Mouse (Mus musculus): Measurements from ENCODE around the gene Atpif1. TPM values are rescaled to one million over a fixed set of nuclear protein-coding genes. Genes with fewer than 3 reads are reported as not detected.
A peak's percentile ranks its signal among the peaks of the same experiment; 100 is the strongest.

Atpif1 gene
- 1,190 and 1,253 TPM in 2 replicates for polyA plus RNA-seq (2015; fragmentation: Nextera tagmentation; extraction: Ambion mirVana)

GRCm38 (mm10) chr4:132532981-132533916 is at the start of gene Atpif1:
TSS of gene Atpif1 (minus strand) at chr4:132533659.
- Histone ChIP-seq H3K4me2 (ENCODE audit: low read length) (peak within 1 kb of the TSS; percentile 79), H3K9me3 (replicated peaks; ENCODE audit: control insufficient read depth, low read length, poor library complexity, severe bottlenecking) (no peaks in the 10 kb centered on the region), H3K36me3 (ENCODE audit: control insufficient read depth, insufficient read depth, low read length) (peaks cover 12% of the 10 kb centered on the region), H3K4me3 (ENCODE audit: low read depth, low read length) (peak within 1 kb of the TSS; percentile 79), H3K27ac (ENCODE audit: low read length) (peak within 1 kb of the TSS; percentile 99), H3K9ac (ENCODE audit: low read depth, low read length) (peak within 1 kb of the TSS; percentile 97), H3K4me1 (ENCODE audit: control insufficient read depth, insufficient read depth, low read length) (peaks cover 32% of the 10 kb centered on the region), H3K27me3 (ENCODE audit: control insufficient read depth, insufficient read depth, low read depth, low read length) (no peaks in the 10 kb centered on the region)
- peak; percentile 92 for ATAC-seq
- under 1% methylated on average over 63 of the region's 63 CpGs for WGBS

GRCm38 (mm10) chr4:132574809-132575347 is 41.4 kb upstream of the Atpif1 start:
- Histone ChIP-seq H3K9ac (ENCODE audit: low read depth, low read length) (no peak overlapping the region), H3K4me2 (ENCODE audit: low read length) (no peak overlapping the region), H3K27ac (ENCODE audit: low read length) (no peak overlapping the region), H3K27me3 (ENCODE audit: control insufficient read depth, insufficient read depth, low read depth, low read length) (no peaks in the 10 kb centered on the region), H3K4me3 (ENCODE audit: low read depth, low read length) (no peak overlapping the region), H3K36me3 (ENCODE audit: control insufficient read depth, insufficient read depth, low read length) (no peaks in the 10 kb centered on the region), H3K4me1 (ENCODE audit: control insufficient read depth, insufficient read depth, low read length) (no peaks in the 10 kb centered on the region), H3K9me3 (replicated peaks; ENCODE audit: control insufficient read depth, low read length, poor library complexity, severe bottlenecking) (no peaks in the 10 kb centered on the region)
- 90% methylated on average over 1 of the region's 1 CpGs for WGBS
- ATAC-seq, result no peak

- Histone ChIP-seq H3K36me3 (ENCODE audit: control insufficient read depth, insufficient read depth, low read length) (no peaks in the 10 kb centered on the region), H3K9me3 (replicated peaks; ENCODE audit: control insufficient read depth, low read length, poor library complexity, severe bottlenecking) (no peaks in the 10 kb centered on the region), H3K4me2 (ENCODE audit: low read length) (no peak overlapping the region)
These were observed 39.9 kb upstream of the Atpif1 start for GRCm38 (mm10) chr4:132573327-132573726.

GRCm38 (mm10) chr4:132571190-132571589 is 37.7 kb upstream of the Atpif1 start:
- Histone ChIP-seq H3K4me2 (ENCODE audit: low read length) (no peak overlapping the region), H3K9ac (ENCODE audit: low read depth, low read length) (no peak overlapping the region), H3K9me3 (replicated peaks; ENCODE audit: control insufficient read depth, low read length, poor library complexity, severe bottlenecking) (no peaks in the 10 kb centered on the region), H3K4me3 (ENCODE audit: low read depth, low read length) (no peak overlapping the region), H3K27ac (ENCODE audit: low read length) (no peak overlapping the region), H3K27me3 (ENCODE audit: control insufficient read depth, insufficient read depth, low read depth, low read length) (no peaks in the 10 kb centered on the region), H3K36me3 (ENCODE audit: control insufficient read depth, insufficient read depth, low read length) (no peaks in the 10 kb centered on the region), H3K4me1 (ENCODE audit: control insufficient read depth, insufficient read depth, low read length) (no peaks in the 10 kb centered on the region)
- no peak for ATAC-seq
- WGBS, result 86% methylated on average over 9 of the region's 9 CpGs

More at GRCm38 (mm10) chr4:132573327-132573726, 39.9 kb upstream of the Atpif1 start:
- Histone ChIP-seq H3K9ac (ENCODE audit: low read depth, low read length) (no peak overlapping the region), H3K4me1 (ENCODE audit: control insufficient read depth, insufficient read depth, low read length) (no peaks in the 10 kb centered on the region), H3K27me3 (ENCODE audit: control insufficient read depth, insufficient read depth, low read depth, low read length) (no peaks in the 10 kb centered on the region), H3K4me3 (ENCODE audit: low read depth, low read length) (no peak overlapping the region), H3K27ac (ENCODE audit: low read length) (no peak overlapping the region)
- ATAC-seq, result no peak
- WGBS, result 68% methylated on average over 11 of the region's 11 CpGs

GRCm38 (mm10) chr4:132569115-132569514 is 35.7 kb upstream of the Atpif1 start:
- Histone ChIP-seq H3K4me2 (ENCODE audit: low read length) (no peak overlapping the region), H3K4me3 (ENCODE audit: low read depth, low read length) (no peak overlapping the region), H3K36me3 (ENCODE audit: control insufficient read depth, insufficient read depth, low read length) (no peaks in the 10 kb centered on the region), H3K27ac (ENCODE audit: low read length) (no peak overlapping the region), H3K4me1 (ENCODE audit: control insufficient read depth, insufficient read depth, low read length) (no peaks in the 10 kb centered on the region), H3K9me3 (replicated peaks; ENCODE audit: control insufficient read depth, low read length, poor library complexity, severe bottlenecking) (no peaks in the 10 kb centered on the region), H3K9ac (ENCODE audit: low read depth, low read length) (no peak overlapping the region), H3K27me3 (ENCODE audit: control insufficient read depth, insufficient read depth, low read depth, low read length) (no peaks in the 10 kb centered on the region)
- WGBS, result 87% methylated on average over 5 of the region's 5 CpGs
- ATAC-seq, result no peak

- H3K4me3 ChIP-seq (ENCODE audit: low read depth, low read length), result no peak overlapping the region
- H3K27ac ChIP-seq (ENCODE audit: low read length), result no peak overlapping the region
- 74% methylated on average over 9 of the region's 9 CpGs for WGBS
- H3K36me3 ChIP-seq (ENCODE audit: control insufficient read depth, insufficient read depth, low read length), result no peaks in the 10 kb centered on the region
- H3K4me1 ChIP-seq (ENCODE audit: control insufficient read depth, insufficient read depth, low read length), result no peaks in the 10 kb centered on the region
- H3K4me2 ChIP-seq (ENCODE audit: low read length), result no peak overlapping the region
- H3K9ac ChIP-seq (ENCODE audit: low read depth, low read length), result no peak overlapping the region
- no peaks in the 10 kb centered on the region for H3K27me3 ChIP-seq (ENCODE audit: control insufficient read depth, insufficient read depth, low read depth, low read length)
- no peaks in the 10 kb centered on the region for H3K9me3 ChIP-seq (replicated peaks; ENCODE audit: control insufficient read depth, low read length, poor library complexity, severe bottlenecking)
- ATAC-seq, result no peak
These were observed 33.9 kb upstream of the Atpif1 start for GRCm38 (mm10) chr4:132567361-132567779.

GRCm38 (mm10) chr4:132565089-132565747 is 31.8 kb upstream of the Atpif1 start:
- H3K9ac ChIP-seq (ENCODE audit: low read depth, low read length), result no peak overlapping the region
- H3K36me3 ChIP-seq (ENCODE audit: control insufficient read depth, insufficient read depth, low read length), result no peaks in the 10 kb centered on the region
- no peak overlapping the region for H3K27ac ChIP-seq (ENCODE audit: low read length)
- ATAC-seq, result no peak
- WGBS, result 81% methylated on average over 12 of the region's 12 CpGs
- no peaks in the 10 kb centered on the region for H3K4me1 ChIP-seq (ENCODE audit: control insufficient read depth, insufficient read depth, low read length)
- no peak overlapping the region for H3K4me2 ChIP-seq (ENCODE audit: low read length)
- H3K4me3 ChIP-seq (ENCODE audit: low read depth, low read length), result no peak overlapping the region
- no peaks in the 10 kb centered on the region for H3K9me3 ChIP-seq (replicated peaks; ENCODE audit: control insufficient read depth, low read length, poor library complexity, severe bottlenecking)
- no peaks in the 10 kb centered on the region for H3K27me3 ChIP-seq (ENCODE audit: control insufficient read depth, insufficient read depth, low read depth, low read length)

GRCm38 (mm10) chr4:132563965-132564364 is 30.5 kb upstream of the Atpif1 start, which contains the start of gene Ptafr:
TSS of gene Ptafr (plus strand) at chr4:132564067.
- H3K4me2 ChIP-seq (ENCODE audit: low read length), result no peak within 1 kb of the TSS
- H3K4me1 ChIP-seq (ENCODE audit: control insufficient read depth, insufficient read depth, low read length), result no peaks in the 10 kb centered on the region
- no peaks in the 10 kb centered on the region for H3K36me3 ChIP-seq (ENCODE audit: control insufficient read depth, insufficient read depth, low read length)
- ATAC-seq, result no peak
- no peak within 1 kb of the TSS for H3K4me3 ChIP-seq (ENCODE audit: low read depth, low read length)
- H3K9ac ChIP-seq (ENCODE audit: low read depth, low read length), result no peak within 1 kb of the TSS
- H3K9me3 ChIP-seq (replicated peaks; ENCODE audit: control insufficient read depth, low read length, poor library complexity, severe bottlenecking), result no peaks in the 10 kb centered on the region
- no peaks in the 10 kb centered on the region for H3K27me3 ChIP-seq (ENCODE audit: control insufficient read depth, insufficient read depth, low read depth, low read length)
- 40% methylated on average over 4 of the region's 4 CpGs for whole genome bisulfite sequencing
- no peak within 1 kb of the TSS for H3K27ac ChIP-seq (ENCODE audit: low read length)

Data from midbrain, embryonic 16.5 days (tissue).